Mouse (Mus musculus): Measurements from ENCODE around the gene Arfgef3.
"Not testable (repeated sequence)": the region's sequence is repeated elsewhere in the genome, so short reads cannot be mapped to it uniquely, and the experiment has no call there.

Gene Arfgef3

DNA sequence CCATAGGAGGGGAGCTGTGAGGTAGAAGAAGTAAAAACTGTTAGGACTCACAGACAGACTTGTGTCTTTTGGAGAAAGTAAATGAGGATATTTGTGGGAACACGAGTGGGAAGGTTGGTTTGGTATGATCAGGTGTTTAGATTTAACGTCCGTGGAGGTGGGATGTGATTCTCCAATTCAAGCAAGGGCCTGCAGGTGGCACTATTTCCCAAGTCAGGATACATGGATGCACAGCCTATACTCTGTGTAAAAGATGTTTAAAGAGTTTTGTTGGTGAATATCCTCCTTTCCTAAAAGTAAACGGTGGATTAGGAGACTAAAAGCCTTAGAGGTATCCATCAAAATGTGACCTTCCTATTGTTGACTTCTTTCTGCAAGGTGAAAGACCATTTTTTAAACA, 180.8 kb downstream of the Arfgef3 start:
- peak; percentile 52 for DNase-seq

DNA sequence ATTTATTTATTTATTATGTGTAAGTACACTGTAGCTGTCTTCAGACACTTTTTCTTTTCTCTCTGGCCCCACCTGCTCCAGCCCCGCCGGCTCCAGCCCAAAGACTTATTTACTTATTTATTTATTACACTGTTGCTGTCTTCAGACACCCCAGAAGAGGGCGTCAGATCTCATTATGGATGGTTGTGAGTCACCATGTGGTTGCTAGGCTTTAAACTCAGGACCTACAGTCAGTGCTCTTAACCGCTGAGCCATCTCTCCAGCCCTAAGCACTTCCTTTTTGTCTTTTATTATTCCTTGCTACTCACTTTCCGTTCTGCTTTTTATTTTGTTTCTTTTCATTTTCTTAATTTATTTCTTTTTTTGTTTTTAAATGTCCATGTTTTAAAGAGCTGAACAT, 182.3 kb downstream of the Arfgef3 start:
- no peak for DNase-seq

DNA sequence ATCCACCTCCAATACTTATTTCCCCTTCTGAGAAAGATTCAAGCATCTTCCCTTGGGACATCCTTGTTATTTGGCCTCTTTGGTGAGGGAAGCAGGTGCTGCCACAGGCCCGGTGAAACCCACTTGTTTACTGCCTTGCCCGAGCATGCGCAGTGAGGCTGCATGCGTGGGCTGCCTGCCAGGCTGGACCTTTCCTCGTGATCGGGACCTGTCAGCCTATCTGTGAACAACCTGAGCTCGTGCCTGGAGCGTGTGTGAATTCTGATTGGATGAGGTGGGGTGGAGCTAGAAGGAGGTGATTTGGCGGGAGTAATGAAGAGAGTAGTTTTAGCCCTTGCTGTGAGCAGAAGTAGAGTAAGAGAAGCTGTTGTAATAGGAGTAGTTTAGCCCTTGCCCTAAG, 184.7 kb downstream of the Arfgef3 start:
- DNase-seq, result not testable (repeated sequence)

DNA sequence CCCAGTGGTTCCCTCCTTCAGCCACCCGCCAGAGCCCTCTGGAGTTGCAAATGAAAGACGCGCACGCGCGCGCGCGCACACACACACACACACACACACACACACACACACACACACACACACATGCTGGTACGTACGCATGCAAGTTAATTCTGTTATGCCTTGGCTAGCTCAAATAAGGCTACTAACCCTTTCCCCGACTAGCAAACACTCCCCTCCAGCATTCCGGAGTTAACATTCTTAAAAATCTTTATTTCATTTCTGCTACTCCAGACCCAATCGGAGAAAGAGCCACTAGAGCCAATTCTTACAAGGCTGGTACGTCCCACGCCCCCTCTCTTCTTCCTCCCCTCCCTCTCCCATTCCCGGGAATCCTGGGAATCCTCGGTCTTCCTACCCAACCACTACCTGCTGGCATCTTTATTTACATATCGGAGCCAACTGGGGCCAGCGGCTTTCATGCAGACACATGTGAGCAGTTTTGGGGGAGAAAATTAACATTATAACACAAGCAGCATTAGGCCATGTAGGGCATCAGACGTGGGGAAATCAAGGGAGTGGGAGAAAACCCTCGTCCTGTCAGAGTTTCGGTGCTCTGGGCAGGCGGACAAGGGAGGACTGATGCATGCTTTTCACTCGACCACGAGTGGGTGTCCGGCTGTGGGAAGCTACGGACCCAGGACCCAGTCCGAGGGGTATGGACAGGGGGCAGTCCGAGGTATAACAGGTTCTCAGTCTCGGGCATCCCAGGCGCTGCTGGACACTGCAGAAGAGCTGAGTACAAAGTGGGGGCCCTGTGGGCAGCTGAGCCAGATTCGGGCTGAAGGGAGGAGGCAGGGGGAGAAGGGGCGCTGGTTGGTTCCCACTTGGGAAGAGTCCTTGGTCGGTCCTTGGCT, 194.2 kb downstream of the Arfgef3 start:
- DNase-seq, result peak; percentile 26

DNA sequence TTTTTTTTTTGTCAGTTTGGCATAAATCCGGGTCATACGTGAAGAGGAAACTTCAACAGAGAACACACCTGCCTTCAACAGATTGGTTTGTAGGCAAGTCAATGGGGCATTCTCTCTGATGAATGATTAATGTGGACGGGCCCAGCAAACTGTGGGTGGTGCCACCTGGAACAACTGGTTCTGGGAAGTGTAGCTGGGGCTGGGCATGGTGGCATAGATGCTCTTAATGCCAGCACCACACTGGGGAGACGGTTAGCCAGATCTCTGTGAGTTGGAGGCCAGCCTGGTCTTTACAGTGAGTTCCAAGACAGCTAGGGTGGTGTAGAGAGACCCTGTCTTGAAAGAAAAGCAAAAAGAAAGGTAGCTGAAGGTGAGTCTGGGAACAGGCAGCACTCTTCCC, 196.4 kb downstream of the Arfgef3 start:
- DNase-seq, result no peak

DNA sequence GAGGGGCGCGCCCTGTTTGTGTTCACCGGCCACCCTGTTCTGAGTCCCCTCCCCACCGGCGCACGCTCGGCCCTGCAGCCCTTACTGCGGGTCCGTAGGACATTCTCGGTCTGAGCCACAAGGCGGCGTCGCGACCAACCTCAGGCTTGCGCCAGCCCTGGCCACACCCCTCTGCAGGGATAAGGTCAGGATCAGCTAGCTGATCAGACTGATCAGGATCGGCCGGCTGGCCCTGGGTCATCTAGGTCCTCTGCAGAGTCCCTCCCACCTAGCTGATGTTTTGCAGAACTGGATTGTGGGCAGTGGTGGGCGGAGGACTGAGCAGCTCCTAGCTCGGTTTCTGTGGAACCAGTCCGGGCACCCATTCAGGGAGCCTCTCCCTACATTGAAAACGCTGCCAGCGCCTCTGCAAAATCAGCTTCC, 197.9 kb downstream of the Arfgef3 start, which contains the start of gene Hebp2:
Gene Hebp2 (minus strand): TSS at position 264 of the 423 bp plus-strand sequence.
- DNase-seq, result peak; percentile 64

DNA sequence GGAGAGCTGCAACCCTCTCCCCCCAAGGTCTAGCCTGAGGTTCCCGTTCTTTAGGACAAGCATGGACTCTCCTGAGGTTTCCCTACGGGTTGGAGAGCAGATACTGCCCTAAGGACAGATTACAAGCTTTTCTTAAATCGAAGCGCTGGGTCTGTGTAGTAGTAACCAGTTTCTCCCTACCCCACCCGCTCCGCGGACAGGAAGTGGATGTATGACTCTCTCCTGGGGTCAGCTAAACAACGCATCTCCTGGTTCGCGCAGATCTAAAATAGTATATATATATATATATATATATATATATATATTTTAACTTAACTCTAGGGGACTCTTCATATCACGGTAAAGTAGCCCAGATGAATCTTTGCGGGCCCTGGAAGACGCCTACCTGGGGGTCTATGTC, 198.4 kb downstream of the Arfgef3 start:
- no peak for DNase-seq

DNA sequence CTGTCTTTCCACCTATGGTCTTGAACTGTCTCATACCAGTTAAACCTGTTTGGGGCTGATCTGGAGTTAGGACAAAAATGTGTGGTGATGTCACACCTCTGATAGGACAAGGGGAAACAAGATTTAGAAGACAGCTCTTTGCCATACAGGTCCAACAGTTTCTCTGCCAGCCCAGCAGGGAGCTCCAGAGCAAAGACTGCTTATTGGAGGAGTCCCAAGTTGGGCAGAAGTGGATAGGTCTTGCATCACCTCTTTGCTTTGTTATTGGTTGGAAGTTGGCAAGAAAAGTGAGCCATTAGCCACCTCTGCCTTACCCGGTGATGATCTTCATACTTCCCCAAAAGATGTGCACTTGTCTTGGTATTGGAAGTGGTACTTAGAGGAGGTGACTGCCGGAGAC, 206.9 kb downstream of the Arfgef3 start:
- no peak for DNase-seq

DNA sequence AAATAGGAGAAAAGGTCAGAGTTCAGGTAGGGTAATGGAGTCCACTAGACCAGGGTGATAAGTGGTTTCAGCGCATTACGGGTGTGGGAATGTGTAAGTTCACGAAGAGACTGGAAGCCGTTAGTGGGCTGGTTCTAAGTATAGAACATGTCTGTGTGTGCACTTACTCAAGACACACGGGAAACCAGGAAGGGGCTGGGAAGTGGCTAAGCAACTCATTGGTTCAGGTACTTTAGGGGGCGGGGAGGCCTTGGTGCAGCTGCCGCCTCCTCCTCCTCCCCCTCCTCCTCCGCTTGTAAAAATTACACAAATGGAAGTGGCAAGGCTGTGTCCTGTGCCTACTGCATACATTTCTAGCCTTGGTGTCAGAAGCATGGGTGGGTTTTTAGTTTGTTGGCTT, 211.5 kb downstream of the Arfgef3 start:
- DNase-seq, result no peak

Measured in right cerebral cortex, postnatal 25 days (tissue).